Mouse (Mus musculus): ENCODE data around the gene Kif23. TPM values are rescaled to one million over a fixed set of nuclear protein-coding genes. Genes with fewer than 3 reads are reported as not detected.

Kif23 gene
- polyA plus RNA-seq, 1 experiment from 2014 or later: 36.6 TPM

DNA sequence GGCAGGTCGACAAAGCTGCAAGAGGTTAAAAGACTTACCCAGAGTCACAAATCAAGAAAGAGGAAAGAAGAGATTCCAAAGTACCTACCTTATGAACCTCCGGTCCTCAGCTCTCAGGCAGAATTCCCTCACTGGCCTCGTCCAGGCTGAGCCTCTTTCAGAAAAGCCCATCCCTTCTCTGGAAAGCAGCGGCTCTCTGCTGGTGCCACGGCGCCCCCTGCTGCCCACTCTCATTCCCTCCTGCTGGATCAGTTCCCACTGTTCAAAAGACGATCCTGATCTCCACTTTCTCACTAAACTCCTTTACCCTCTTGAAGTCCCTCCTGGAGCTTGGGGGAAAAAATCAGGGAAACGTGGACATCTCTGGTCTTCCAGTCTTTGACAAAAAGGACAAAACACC, 48.2 kb downstream of the Kif23 start:
- Histone ChIP-seq H3K4me2 (ENCODE audit: low read length) (no peak overlapping the region), H3K36me3 (ENCODE audit: control insufficient read depth, insufficient read depth) (no peaks in the 10 kb centered on the region), H3K9ac (replicated peaks; ENCODE audit: low read depth, low read length) (no peak overlapping the region), H3K4me1 (replicated peaks; ENCODE audit: control insufficient read depth, insufficient read depth, low read length) (peaks cover 18% of the 10 kb centered on the region), H3K9me3 (ENCODE audit: control insufficient read depth, low read length) (no peaks in the 10 kb centered on the region), H3K27ac (ENCODE audit: low read length) (no peak overlapping the region), H3K27me3 (replicated peaks; ENCODE audit: control insufficient read depth, insufficient read depth, low read length) (no peaks in the 10 kb centered on the region), H3K4me3 (replicated peaks; ENCODE audit: low read length) (no peak overlapping the region)
- ATAC-seq: peak; percentile 47; the same call in 1 of the 2 replicates
- 0% methylated on average over 7 of the region's 8 CpGs for WGBS

DNA sequence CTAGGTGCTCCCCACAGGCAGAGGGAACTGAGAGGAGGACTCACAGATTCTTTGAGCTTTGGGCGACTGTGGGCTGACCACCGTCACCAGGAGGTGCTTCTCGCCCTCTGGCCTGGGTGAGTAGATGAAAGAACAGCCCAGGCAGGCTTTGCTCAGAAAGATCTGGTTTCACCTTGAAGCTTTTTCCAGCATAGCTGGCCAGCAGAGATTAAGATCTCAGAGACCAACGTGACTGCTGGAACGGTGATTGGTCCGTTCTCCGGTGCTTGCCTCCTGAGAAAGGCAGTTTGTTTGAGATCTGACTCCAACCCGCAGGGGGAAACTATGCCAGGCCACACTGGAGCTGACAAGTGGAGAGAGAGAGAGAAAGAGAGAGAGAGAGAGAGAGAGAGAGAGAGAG, 51.6 kb downstream of the Kif23 start:
- Histone ChIP-seq H3K9me3 (ENCODE audit: control insufficient read depth, low read length) (no peaks in the 10 kb centered on the region), H3K4me2 (ENCODE audit: low read length) (no peak overlapping the region), H3K4me3 (replicated peaks; ENCODE audit: low read length) (no peak overlapping the region), H3K4me1 (replicated peaks; ENCODE audit: control insufficient read depth, insufficient read depth, low read length) (peaks cover 15% of the 10 kb centered on the region), H3K9ac (replicated peaks; ENCODE audit: low read depth, low read length) (no peak overlapping the region), H3K27ac (ENCODE audit: low read length) (no peak overlapping the region), H3K36me3 (ENCODE audit: control insufficient read depth, insufficient read depth) (no peaks in the 10 kb centered on the region), H3K27me3 (replicated peaks; ENCODE audit: control insufficient read depth, insufficient read depth, low read length) (no peaks in the 10 kb centered on the region)
- 89% methylated on average over 8 of the region's 8 CpGs for WGBS
- no peak for ATAC-seq

DNA sequence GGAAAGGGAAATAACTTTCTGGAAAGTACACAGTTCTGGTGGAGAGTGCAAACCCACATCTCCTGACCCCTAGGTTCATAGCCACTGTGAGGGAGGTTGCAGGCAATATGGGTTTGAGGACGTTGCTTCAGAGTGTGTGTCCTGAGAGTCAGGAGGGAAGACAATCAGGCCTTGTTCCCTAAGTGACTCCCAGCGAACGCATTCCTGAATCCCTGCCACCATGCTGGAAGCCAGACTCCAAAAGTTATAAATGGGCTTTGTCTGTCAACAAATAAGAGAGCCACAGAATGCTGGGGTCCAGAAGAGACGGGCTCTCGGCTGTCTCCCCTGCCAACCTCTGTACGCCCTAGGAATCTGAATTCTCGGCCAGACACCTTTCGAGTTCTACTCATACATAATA, 56.7 kb downstream of the Kif23 start:
- H3K4me3 ChIP-seq (replicated peaks; ENCODE audit: low read length): no peak overlapping the region
- no peaks in the 10 kb centered on the region for H3K9me3 ChIP-seq (ENCODE audit: control insufficient read depth, low read length)
- no peak overlapping the region for H3K9ac ChIP-seq (replicated peaks; ENCODE audit: low read depth, low read length)
- no peaks in the 10 kb centered on the region for H3K27me3 ChIP-seq (replicated peaks; ENCODE audit: control insufficient read depth, insufficient read depth, low read length)
- no peak for ATAC-seq
- H3K27ac ChIP-seq (ENCODE audit: low read length): no peak overlapping the region
- no peak overlapping the region for H3K4me2 ChIP-seq (ENCODE audit: low read length)
- H3K36me3 ChIP-seq (ENCODE audit: control insufficient read depth, insufficient read depth): no peaks in the 10 kb centered on the region
- H3K4me1 ChIP-seq (replicated peaks; ENCODE audit: control insufficient read depth, insufficient read depth, low read length): peaks cover 13% of the 10 kb centered on the region
- 24% methylated on average over 8 of the region's 8 CpGs for WGBS

DNA sequence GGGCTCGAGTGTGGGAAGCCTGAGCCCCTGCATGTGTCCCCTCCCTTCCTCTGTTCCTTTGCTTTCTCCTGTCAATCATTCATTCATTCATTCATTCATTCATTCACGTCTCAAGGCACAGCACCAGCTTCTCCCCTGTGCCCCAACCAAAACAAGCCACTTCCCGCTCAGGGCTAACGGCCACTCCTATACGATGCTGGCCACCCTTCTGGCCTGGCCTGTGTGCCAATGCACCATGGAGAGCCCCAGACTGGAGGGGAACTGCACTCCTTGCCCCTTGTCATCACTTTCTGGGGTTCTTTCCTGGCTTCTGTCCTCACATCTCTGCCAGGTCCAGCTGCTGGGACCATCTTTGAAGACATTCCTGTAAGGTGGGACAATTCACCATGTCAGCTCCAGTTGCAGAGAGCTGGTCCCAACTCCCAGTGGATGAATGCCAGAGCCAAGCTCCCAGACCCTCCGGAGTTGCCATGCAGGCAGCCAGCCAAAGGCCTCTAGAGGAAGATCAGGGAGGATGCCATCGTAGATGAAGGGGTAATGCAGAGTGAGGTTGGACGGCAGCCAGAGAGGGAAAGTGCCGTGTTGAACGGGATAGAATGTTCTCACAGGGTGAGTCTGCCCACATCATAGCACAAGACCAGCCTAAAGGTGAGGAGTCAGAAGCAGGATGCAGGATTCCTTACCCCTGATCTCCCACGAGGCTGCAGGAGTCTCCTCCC, 58.8 kb downstream of the Kif23 start:
- Histone ChIP-seq H3K4me2 (ENCODE audit: low read length) (no peak overlapping the region), H3K9me3 (ENCODE audit: control insufficient read depth, low read length) (no peaks in the 10 kb centered on the region), H3K9ac (replicated peaks; ENCODE audit: low read depth, low read length) (no peak overlapping the region), H3K27ac (ENCODE audit: low read length) (no peak overlapping the region), H3K4me3 (replicated peaks; ENCODE audit: low read length) (no peak overlapping the region), H3K27me3 (replicated peaks; ENCODE audit: control insufficient read depth, insufficient read depth, low read length) (no peaks in the 10 kb centered on the region), H3K4me1 (replicated peaks; ENCODE audit: control insufficient read depth, insufficient read depth, low read length) (peaks cover 20% of the 10 kb centered on the region), H3K36me3 (ENCODE audit: control insufficient read depth, insufficient read depth) (no peaks in the 10 kb centered on the region)
- ATAC-seq: peak; percentile 38; the same call in 1 of the 2 replicates
- WGBS: 27% methylated on average over 11 of the region's 11 CpGs

DNA sequence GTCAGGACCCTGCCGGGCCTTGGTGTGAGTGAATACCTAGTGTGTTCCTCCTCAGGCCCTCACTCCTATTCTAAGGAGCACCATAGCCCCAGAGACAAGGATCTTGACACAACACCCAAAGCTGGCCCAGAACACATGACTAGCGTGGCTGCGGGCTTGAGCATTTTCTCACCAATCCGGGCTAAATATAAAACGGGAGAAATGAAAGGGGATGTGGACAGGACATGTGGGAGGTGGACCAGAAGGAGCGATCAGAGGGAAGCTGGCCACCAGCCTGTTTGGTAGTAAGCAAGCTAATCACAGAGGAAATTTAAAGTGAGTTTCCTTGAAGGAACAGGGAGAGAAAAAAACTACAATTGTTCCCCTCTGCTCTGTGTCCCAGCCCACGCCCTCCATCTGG, 60.6 kb downstream of the Kif23 start:
- H3K27ac ChIP-seq (ENCODE audit: low read length): no peak overlapping the region
- peaks cover 20% of the 10 kb centered on the region for H3K4me1 ChIP-seq (replicated peaks; ENCODE audit: control insufficient read depth, insufficient read depth, low read length)
- no peaks in the 10 kb centered on the region for H3K27me3 ChIP-seq (replicated peaks; ENCODE audit: control insufficient read depth, insufficient read depth, low read length)
- no peaks in the 10 kb centered on the region for H3K9me3 ChIP-seq (ENCODE audit: control insufficient read depth, low read length)
- 90% methylated on average over 7 of the region's 7 CpGs for WGBS
- H3K4me3 ChIP-seq (replicated peaks; ENCODE audit: low read length): no peak overlapping the region
- H3K36me3 ChIP-seq (ENCODE audit: control insufficient read depth, insufficient read depth): no peaks in the 10 kb centered on the region
- no peak overlapping the region for H3K4me2 ChIP-seq (ENCODE audit: low read length)
- no peak overlapping the region for H3K9ac ChIP-seq (replicated peaks; ENCODE audit: low read depth, low read length)
- no peak for ATAC-seq

DNA sequence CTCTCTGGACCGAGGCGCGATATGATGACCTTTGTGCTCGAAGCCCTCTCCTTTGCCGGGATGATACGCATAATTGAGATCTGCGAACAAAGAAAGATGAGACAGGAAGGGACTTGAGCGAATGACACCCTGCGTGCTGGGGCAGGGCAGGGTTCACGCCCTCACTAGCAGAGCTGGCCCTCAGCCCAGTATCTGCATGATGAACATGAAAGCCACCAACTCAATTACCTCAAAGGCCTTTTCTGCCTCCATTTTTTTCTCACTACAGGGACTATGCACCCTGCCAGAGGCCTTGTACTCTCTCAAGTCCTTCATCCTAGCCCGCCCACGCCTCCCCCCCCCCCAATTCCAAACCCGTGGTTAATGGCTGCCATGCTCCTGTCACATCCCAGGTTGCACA, 61.6 kb downstream of the Kif23 start:
- Histone ChIP-seq H3K4me3 (replicated peaks; ENCODE audit: low read length) (no peak overlapping the region), H3K36me3 (ENCODE audit: control insufficient read depth, insufficient read depth) (no peaks in the 10 kb centered on the region), H3K4me1 (replicated peaks; ENCODE audit: control insufficient read depth, insufficient read depth, low read length) (peaks cover 17% of the 10 kb centered on the region), H3K4me2 (ENCODE audit: low read length) (no peak overlapping the region), H3K27ac (ENCODE audit: low read length) (peak overlapping the region; percentile 26; the same call in 1 of the 2 replicates), H3K9ac (replicated peaks; ENCODE audit: low read depth, low read length) (no peak overlapping the region), H3K27me3 (replicated peaks; ENCODE audit: control insufficient read depth, insufficient read depth, low read length) (no peaks in the 10 kb centered on the region), H3K9me3 (ENCODE audit: control insufficient read depth, low read length) (no peaks in the 10 kb centered on the region)
- peak; percentile 15; the same call in 1 of the 2 replicates for ATAC-seq
- WGBS: 59% methylated on average over 12 of the region's 13 CpGs

DNA sequence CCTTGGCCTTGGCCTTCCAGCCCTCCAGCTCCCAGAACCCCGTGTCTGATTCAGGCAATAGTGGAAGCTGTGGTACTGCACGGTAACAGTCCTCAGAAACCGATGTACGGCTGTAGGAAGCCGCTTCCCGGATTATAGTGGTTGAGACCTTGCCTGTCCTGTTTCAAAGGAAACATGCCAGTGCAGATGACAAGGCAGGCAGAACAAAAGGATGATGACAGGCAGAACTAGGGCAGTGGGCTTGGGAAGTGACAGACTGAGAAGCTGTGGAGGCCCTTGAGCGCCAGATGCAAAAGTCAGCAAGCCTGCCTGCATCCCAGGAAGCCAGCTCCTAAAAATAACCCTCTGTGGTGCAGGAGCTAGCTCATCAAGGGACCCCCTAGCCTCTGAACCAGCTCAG, 62.2 kb downstream of the Kif23 start:
- peak overlapping the region; percentile 26; the same call in 1 of the 2 replicates for H3K27ac ChIP-seq (ENCODE audit: low read length)
- no peak overlapping the region for H3K9ac ChIP-seq (replicated peaks; ENCODE audit: low read depth, low read length)
- WGBS: 68% methylated on average over 7 of the region's 7 CpGs
- no peaks in the 10 kb centered on the region for H3K9me3 ChIP-seq (ENCODE audit: control insufficient read depth, low read length)
- no peaks in the 10 kb centered on the region for H3K36me3 ChIP-seq (ENCODE audit: control insufficient read depth, insufficient read depth)
- H3K4me2 ChIP-seq (ENCODE audit: low read length): no peak overlapping the region
- H3K27me3 ChIP-seq (replicated peaks; ENCODE audit: control insufficient read depth, insufficient read depth, low read length): no peaks in the 10 kb centered on the region
- no peak overlapping the region for H3K4me3 ChIP-seq (replicated peaks; ENCODE audit: low read length)
- peaks cover 17% of the 10 kb centered on the region for H3K4me1 ChIP-seq (replicated peaks; ENCODE audit: control insufficient read depth, insufficient read depth, low read length)
- ATAC-seq: peak; percentile 38; the same call in 1 of the 2 replicates

DNA sequence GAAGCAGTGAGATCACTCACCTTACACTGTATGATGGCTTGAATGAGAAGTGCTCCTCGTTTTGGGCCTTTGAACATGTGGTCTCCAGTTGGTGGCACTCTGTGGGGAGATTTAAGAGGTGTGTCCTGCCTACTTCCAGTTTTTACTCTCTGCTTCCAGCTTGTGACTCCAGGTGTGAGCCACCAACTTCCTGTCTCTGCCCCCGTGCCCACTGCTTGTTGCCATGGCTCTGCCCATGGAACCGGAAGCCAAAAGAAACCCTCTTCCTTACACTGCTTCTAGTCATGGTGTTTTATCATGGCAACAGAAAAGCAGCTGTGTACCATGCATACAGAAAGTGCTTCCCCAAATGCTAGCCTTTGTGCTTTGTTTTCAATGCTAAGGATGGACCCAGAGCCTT, 64.4 kb downstream of the Kif23 start:
- no peak for ATAC-seq
- H3K36me3 ChIP-seq (ENCODE audit: control insufficient read depth, insufficient read depth): no peaks in the 10 kb centered on the region
- no peak overlapping the region for H3K9ac ChIP-seq (replicated peaks; ENCODE audit: low read depth, low read length)
- H3K9me3 ChIP-seq (ENCODE audit: control insufficient read depth, low read length): no peaks in the 10 kb centered on the region
- H3K4me2 ChIP-seq (ENCODE audit: low read length): no peak overlapping the region
- H3K27ac ChIP-seq (ENCODE audit: low read length): no peak overlapping the region
- H3K4me1 ChIP-seq (replicated peaks; ENCODE audit: control insufficient read depth, insufficient read depth, low read length): peaks cover 20% of the 10 kb centered on the region
- 78% methylated on average over 3 of the region's 3 CpGs for WGBS
- no peaks in the 10 kb centered on the region for H3K27me3 ChIP-seq (replicated peaks; ENCODE audit: control insufficient read depth, insufficient read depth, low read length)
- no peak overlapping the region for H3K4me3 ChIP-seq (replicated peaks; ENCODE audit: low read length)

DNA sequence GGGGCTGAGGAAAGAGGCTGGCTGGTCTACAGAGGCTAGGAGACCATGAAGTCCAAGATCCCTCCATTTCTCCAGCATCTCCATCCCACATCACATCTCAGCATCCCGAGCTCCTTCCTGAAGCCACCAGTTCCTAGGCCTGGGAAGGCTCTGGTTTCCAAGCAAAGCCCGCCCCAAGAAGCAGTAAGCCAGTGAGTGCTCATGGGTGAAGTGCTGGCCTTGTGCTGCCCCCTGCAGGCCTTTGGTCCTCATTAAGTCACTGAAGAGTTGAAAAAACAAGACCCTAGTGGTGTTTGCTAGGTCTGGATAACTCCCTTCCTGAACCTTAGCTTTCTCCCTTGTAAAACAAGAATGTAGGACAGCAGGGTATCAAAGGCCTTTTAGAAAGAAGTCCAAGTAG, 67.7 kb downstream of the Kif23 start:
- H3K4me2 ChIP-seq (ENCODE audit: low read length): no peak overlapping the region
- ATAC-seq: peak; percentile 63
- no peak overlapping the region for H3K9ac ChIP-seq (replicated peaks; ENCODE audit: low read depth, low read length)
- no peaks in the 10 kb centered on the region for H3K9me3 ChIP-seq (ENCODE audit: control insufficient read depth, low read length)
- H3K4me1 ChIP-seq (replicated peaks; ENCODE audit: control insufficient read depth, insufficient read depth, low read length): peaks cover 24% of the 10 kb centered on the region
- no peak overlapping the region for H3K27ac ChIP-seq (ENCODE audit: low read length)
- no peak overlapping the region for H3K4me3 ChIP-seq (replicated peaks; ENCODE audit: low read length)
- no peaks in the 10 kb centered on the region for H3K27me3 ChIP-seq (replicated peaks; ENCODE audit: control insufficient read depth, insufficient read depth, low read length)
- 21% methylated on average over 2 of the region's 2 CpGs for WGBS
- no peaks in the 10 kb centered on the region for H3K36me3 ChIP-seq (ENCODE audit: control insufficient read depth, insufficient read depth)
